Mouse (Mus musculus) lung, adult 2 months (tissue): Measurements from ENCODE around the gene Itgae.

Source experiments
- CTCF ChIP-seq: fragments of 200-500 bp; IDR thresholded peaks from 2 replicates; pipeline ENCODE4 v1.5.1; 2011; ENCODE audit warnings: mild to moderate bottlenecking, low read length, control low read depth; ENCODE audit not compliant: insufficient read depth
- POLR2A ChIP-seq: fragments of 200-500 bp; IDR thresholded peaks from 2 replicates; pipeline ENCODE4 v1.6.1; 2011; ENCODE audit warnings: low read depth, mild to moderate bottlenecking, control low read depth, low read length, borderline replicate concordance; ENCODE audit errors: extremely low read depth

- TF ChIP-seq CTCF, result no peak
- no peak for TF ChIP-seq POLR2A
Observed at GRCm38 (mm10) chr11:73176186-73176585, 85.8 kb downstream of the Itgae start.
